Mouse (Mus musculus) activated CD4-positive, CD25-positive, alpha-beta regulatory T cell (primary cell): ENCODE data around the gene Cacna2d1. TPM values are rescaled to one million over a fixed set of nuclear protein-coding genes. Genes with fewer than 3 reads are reported as not detected.

Experiments used
- polyA plus RNA-seq, 2 experiments: library from polyadenylated mRNA; unstranded; fragments of 100-300 nt; shearing (Covaris generic); gene quantifications; one replicate each; pipeline ENCODE4 v1.2.1; 2017

The Cacna2d1 gene
- polyA plus RNA-seq, result under 1 TPM in 1 of 2 experiments, not detected in 1; 0.34 TPM

GRCm38 (mm10) chr5:15934376-15935233 lies at the start of gene Cacna2d1:
Gene Cacna2d1, plus strand, starts transcription at chr5:15934691.

Other genes starting within 250 kb of the Cacna2d1 start
- not detected for gene Speer4c, start 220.4 kb upstream of the Cacna2d1 start, polyA plus RNA-seq